Mouse (Mus musculus): ENCODE data around the gene Angptl1.

DNA sequence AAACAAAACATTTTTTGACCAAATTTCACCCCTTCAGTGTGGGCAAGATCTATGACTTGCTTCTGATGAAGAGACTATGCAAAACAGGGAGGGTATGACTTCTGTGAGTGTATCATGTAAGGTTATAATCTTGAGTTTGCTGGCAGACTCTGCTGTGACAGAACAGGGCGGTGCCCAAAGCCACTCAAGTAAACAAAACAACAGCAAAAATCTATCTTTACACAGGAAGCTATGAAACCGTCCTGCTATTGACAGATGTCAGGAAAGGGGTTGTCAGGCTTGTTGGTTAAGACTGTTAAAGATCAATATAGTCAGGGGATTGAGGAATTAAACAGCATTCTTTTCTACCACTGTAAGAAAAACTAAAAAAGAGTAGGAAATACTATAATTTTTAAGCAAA is 67.3 kb downstream of the Angptl1 start:
- no peak for TF ChIP-seq CTCF (IDR thresholded peaks at IDR 0.05; ENCODE audit: low read depth)
- no peak for TF ChIP-seq EP300 (IDR thresholded peaks at IDR 0.05; ENCODE audit: low read depth)

Measured in liver, embryonic 14.5 days (tissue).